Mouse (Mus musculus): ENCODE data around the gene Vtcn1. TPM values are rescaled to one million over a fixed set of nuclear protein-coding genes. Genes with fewer than 3 reads are reported as not detected.
"Not testable (repeated sequence)": the region's sequence is repeated elsewhere in the genome, so short reads cannot be mapped to it uniquely, and the experiment has no call there.

Gene Vtcn1
- polyA plus RNA-seq, 1 experiment from 2014 or later, result not detected

- ATAC-seq, result no peak
- no peaks in the 10 kb centered on the region for H3K9me3 ChIP-seq (ENCODE audit: control insufficient read depth, low read length)
- no peak overlapping the region; the same call in 1 of the 2 replicates for H3K4me2 ChIP-seq (ENCODE audit: low read length)
- H3K4me3 ChIP-seq (replicated peaks; ENCODE audit: low read length), result no peak overlapping the region
- WGBS, result 45% methylated on average over 1 of the region's 1 CpGs
- no peak overlapping the region for H3K9ac ChIP-seq (replicated peaks; ENCODE audit: low read depth, low read length)
- H3K4me1 ChIP-seq (replicated peaks; ENCODE audit: control insufficient read depth, insufficient read depth, low read length), result peaks cover 3% of the 10 kb centered on the region; the same call in 1 of the 2 replicates
- H3K27me3 ChIP-seq (replicated peaks; ENCODE audit: control insufficient read depth, insufficient read depth, low read length), result no peaks in the 10 kb centered on the region
- no peak overlapping the region for H3K27ac ChIP-seq (ENCODE audit: low read length)
- no peaks in the 10 kb centered on the region for H3K36me3 ChIP-seq (ENCODE audit: control insufficient read depth, insufficient read depth)
Measured at GRCm38 (mm10) chr3:100804975-100805374, 20.3 kb upstream of the Vtcn1 start.

- Histone ChIP-seq H3K9me3 (ENCODE audit: control insufficient read depth, low read length) (no peaks in the 10 kb centered on the region), H3K36me3 (ENCODE audit: control insufficient read depth, insufficient read depth) (no peaks in the 10 kb centered on the region), H3K4me3 (replicated peaks; ENCODE audit: low read length) (no peak overlapping the region), H3K27me3 (replicated peaks; ENCODE audit: control insufficient read depth, insufficient read depth, low read length) (no peaks in the 10 kb centered on the region), H3K4me1 (replicated peaks; ENCODE audit: control insufficient read depth, insufficient read depth, low read length) (peaks cover 3% of the 10 kb centered on the region; the same call in 1 of the 2 replicates), H3K9ac (replicated peaks; ENCODE audit: low read depth, low read length) (no peak overlapping the region), H3K27ac (ENCODE audit: low read length) (no peak overlapping the region), H3K4me2 (ENCODE audit: low read length) (no peak overlapping the region)
- WGBS, result 64% methylated on average over 6 of the region's 6 CpGs
- ATAC-seq, result no peak
Measured at GRCm38 (mm10) chr3:100805925-100806324, 19.3 kb upstream of the Vtcn1 start.

- no peak for ATAC-seq
- no peaks in the 10 kb centered on the region for H3K36me3 ChIP-seq (ENCODE audit: control insufficient read depth, insufficient read depth)
- 83% methylated on average over 2 of the region's 2 CpGs for WGBS
- no peak overlapping the region for H3K9ac ChIP-seq (replicated peaks; ENCODE audit: low read depth, low read length)
- H3K4me3 ChIP-seq (replicated peaks; ENCODE audit: low read length), result no peak overlapping the region
- H3K27me3 ChIP-seq (replicated peaks; ENCODE audit: control insufficient read depth, insufficient read depth, low read length), result no peaks in the 10 kb centered on the region
- H3K9me3 ChIP-seq (ENCODE audit: control insufficient read depth, low read length), result no peaks in the 10 kb centered on the region
- H3K4me2 ChIP-seq (ENCODE audit: low read length), result no peak overlapping the region
- no peaks in the 10 kb centered on the region for H3K4me1 ChIP-seq (replicated peaks; ENCODE audit: control insufficient read depth, insufficient read depth, low read length)
- H3K27ac ChIP-seq (ENCODE audit: low read length), result no peak overlapping the region
Measured at GRCm38 (mm10) chr3:100810461-100810860, 14.8 kb upstream of the Vtcn1 start.

GRCm38 (mm10) chr3:100811836-100812235 is 13.4 kb upstream of the Vtcn1 start:
- no peak for ATAC-seq
- H3K4me1 ChIP-seq (replicated peaks; ENCODE audit: control insufficient read depth, insufficient read depth, low read length), result no peaks in the 10 kb centered on the region
- 90% methylated on average over 2 of the region's 2 CpGs for WGBS
- no peaks in the 10 kb centered on the region for H3K36me3 ChIP-seq (ENCODE audit: control insufficient read depth, insufficient read depth)
- H3K4me3 ChIP-seq (replicated peaks; ENCODE audit: low read length), result no peak overlapping the region
- H3K27me3 ChIP-seq (replicated peaks; ENCODE audit: control insufficient read depth, insufficient read depth, low read length), result no peaks in the 10 kb centered on the region
- no peak overlapping the region for H3K27ac ChIP-seq (ENCODE audit: low read length)
- H3K9me3 ChIP-seq (ENCODE audit: control insufficient read depth, low read length), result no peaks in the 10 kb centered on the region
- no peak overlapping the region for H3K4me2 ChIP-seq (ENCODE audit: low read length)
- H3K9ac ChIP-seq (replicated peaks; ENCODE audit: low read depth, low read length), result no peak overlapping the region

GRCm38 (mm10) chr3:100815490-100815889 is 9.8 kb upstream of the Vtcn1 start:
- ATAC-seq; H3K9ac ChIP-seq (replicated peaks; ENCODE audit: low read depth, low read length); H3K36me3 ChIP-seq (ENCODE audit: control insufficient read depth, insufficient read depth); H3K4me1 ChIP-seq (replicated peaks; ENCODE audit: control insufficient read depth, insufficient read depth, low read length); H3K9me3 ChIP-seq (ENCODE audit: control insufficient read depth, low read length); H3K27ac ChIP-seq (ENCODE audit: low read length); H3K4me2 ChIP-seq (ENCODE audit: low read length); H3K27me3 ChIP-seq (replicated peaks; ENCODE audit: control insufficient read depth, insufficient read depth, low read length); H3K4me3 ChIP-seq (replicated peaks; ENCODE audit: low read length): not testable (repeated sequence)
- WGBS, result 62% methylated on average over 1 of the region's 1 CpGs

GRCm38 (mm10) chr3:100818709-100819108 is 6.5 kb upstream of the Vtcn1 start:
- Histone ChIP-seq H3K27ac (ENCODE audit: low read length) (no peak overlapping the region), H3K4me2 (ENCODE audit: low read length) (no peak overlapping the region), H3K9me3 (ENCODE audit: control insufficient read depth, low read length) (no peaks in the 10 kb centered on the region), H3K9ac (replicated peaks; ENCODE audit: low read depth, low read length) (no peak overlapping the region), H3K36me3 (ENCODE audit: control insufficient read depth, insufficient read depth) (no peaks in the 10 kb centered on the region), H3K27me3 (replicated peaks; ENCODE audit: control insufficient read depth, insufficient read depth, low read length) (no peaks in the 10 kb centered on the region), H3K4me1 (replicated peaks; ENCODE audit: control insufficient read depth, insufficient read depth, low read length) (no peaks in the 10 kb centered on the region), H3K4me3 (replicated peaks; ENCODE audit: low read length) (no peak overlapping the region)
- WGBS, result 68% methylated on average over 4 of the region's 4 CpGs
- no peak for ATAC-seq

- Histone ChIP-seq H3K9ac (replicated peaks; ENCODE audit: low read depth, low read length) (no peak overlapping the region), H3K4me2 (ENCODE audit: low read length) (no peak overlapping the region), H3K27ac (ENCODE audit: low read length) (no peak overlapping the region), H3K27me3 (replicated peaks; ENCODE audit: control insufficient read depth, insufficient read depth, low read length) (no peaks in the 10 kb centered on the region), H3K9me3 (ENCODE audit: control insufficient read depth, low read length) (no peaks in the 10 kb centered on the region), H3K36me3 (ENCODE audit: control insufficient read depth, insufficient read depth) (no peaks in the 10 kb centered on the region), H3K4me3 (replicated peaks; ENCODE audit: low read length) (no peak overlapping the region), H3K4me1 (replicated peaks; ENCODE audit: control insufficient read depth, insufficient read depth, low read length) (no peaks in the 10 kb centered on the region)
- no peak for ATAC-seq
- 95% methylated on average over 5 of the region's 5 CpGs for WGBS
Measured at GRCm38 (mm10) chr3:100819571-100819970, 5.7 kb upstream of the Vtcn1 start.

- ATAC-seq, result peak; percentile 53
Measured at GRCm38 (mm10) chr3:100820852-100821251, 4.4 kb upstream of the Vtcn1 start.

GRCm38 (mm10) chr3:100821276-100821675 is 4.0 kb upstream of the Vtcn1 start:
- H3K9me3 ChIP-seq (ENCODE audit: control insufficient read depth, low read length), result no peaks in the 10 kb centered on the region
- no peak overlapping the region for H3K4me2 ChIP-seq (ENCODE audit: low read length)
- no peak overlapping the region for H3K9ac ChIP-seq (replicated peaks; ENCODE audit: low read depth, low read length)
- H3K27ac ChIP-seq (ENCODE audit: low read length), result no peak overlapping the region
- no peaks in the 10 kb centered on the region for H3K4me1 ChIP-seq (replicated peaks; ENCODE audit: control insufficient read depth, insufficient read depth, low read length)
- no peaks in the 10 kb centered on the region for H3K27me3 ChIP-seq (replicated peaks; ENCODE audit: control insufficient read depth, insufficient read depth, low read length)
- ATAC-seq, result peak; percentile 79
- H3K4me3 ChIP-seq (replicated peaks; ENCODE audit: low read length), result no peak overlapping the region
- H3K36me3 ChIP-seq (ENCODE audit: control insufficient read depth, insufficient read depth), result no peaks in the 10 kb centered on the region
- 67% methylated on average over 2 of the region's 2 CpGs for WGBS

More at GRCm38 (mm10) chr3:100820852-100821251, 4.4 kb upstream of the Vtcn1 start:
- 51% methylated on average over 2 of the region's 2 CpGs for WGBS
- Histone ChIP-seq H3K9ac (replicated peaks; ENCODE audit: low read depth, low read length) (no peak overlapping the region), H3K27me3 (replicated peaks; ENCODE audit: control insufficient read depth, insufficient read depth, low read length) (no peaks in the 10 kb centered on the region), H3K27ac (ENCODE audit: low read length) (no peak overlapping the region), H3K4me2 (ENCODE audit: low read length) (no peak overlapping the region), H3K36me3 (ENCODE audit: control insufficient read depth, insufficient read depth) (no peaks in the 10 kb centered on the region), H3K4me3 (replicated peaks; ENCODE audit: low read length) (no peak overlapping the region), H3K9me3 (ENCODE audit: control insufficient read depth, low read length) (no peaks in the 10 kb centered on the region), H3K4me1 (replicated peaks; ENCODE audit: control insufficient read depth, insufficient read depth, low read length) (no peaks in the 10 kb centered on the region)

- Histone ChIP-seq H3K4me2 (ENCODE audit: low read length) (no peak overlapping the region), H3K27ac (ENCODE audit: low read length) (no peak overlapping the region), H3K9ac (replicated peaks; ENCODE audit: low read depth, low read length) (no peak overlapping the region), H3K9me3 (ENCODE audit: control insufficient read depth, low read length) (no peaks in the 10 kb centered on the region), H3K36me3 (ENCODE audit: control insufficient read depth, insufficient read depth) (no peaks in the 10 kb centered on the region), H3K27me3 (replicated peaks; ENCODE audit: control insufficient read depth, insufficient read depth, low read length) (no peaks in the 10 kb centered on the region), H3K4me1 (replicated peaks; ENCODE audit: control insufficient read depth, insufficient read depth, low read length) (no peaks in the 10 kb centered on the region), H3K4me3 (replicated peaks; ENCODE audit: low read length) (no peak overlapping the region)
- WGBS, result 61% methylated on average over 3 of the region's 3 CpGs
- ATAC-seq, result no peak
Measured at GRCm38 (mm10) chr3:100843784-100844183, 18.5 kb downstream of the Vtcn1 start.

Measured in forebrain, embryonic 16.5 days (tissue).